Mouse (Mus musculus): ENCODE data around the gene Esam. TPM values are rescaled to one million over a fixed set of nuclear protein-coding genes. Genes with fewer than 3 reads are reported as not detected.

Gene Esam
- 149 and 152 TPM in 2 replicates for polyA plus RNA-seq (2014; fragmentation: Nextera tagmentation; extraction: Ambion mirVana)

- 11% methylated on average over 41 of the region's 41 CpGs for WGBS
- Histone ChIP-seq H3K36me3 (ENCODE audit: insufficient read depth) (peaks cover 13% of the 10 kb centered on the region), H3K9ac (peak within 1 kb of the TSS; percentile 53), H3K4me3 (ENCODE audit: low read depth, low read length) (peak within 1 kb of the TSS; percentile 39), H3K4me1 (ENCODE audit: insufficient read depth) (peaks cover 19% of the 10 kb centered on the region), H3K27ac (ENCODE audit: low read depth) (peak within 1 kb of the TSS; percentile 90), H3K4me2 (peak within 1 kb of the TSS; percentile 61), H3K27me3 (ENCODE audit: insufficient read depth, low read length) (peaks cover 27% of the 10 kb centered on the region), H3K9me3 (ENCODE audit: low read depth, low read length) (no peaks in the 10 kb centered on the region)
- DNase-seq: peak; percentile 70
- TF ChIP-seq CTCF (IDR thresholded peaks at IDR 0.05; ENCODE audit: low read depth): peak; percentile 10; the same call in 1 of the 2 replicates
- ATAC-seq (ENCODE audit: insufficient read depth): peak; percentile 8; the same call in 1 of the 2 replicates
Measured at GRCm38 (mm10) chr9:37527396-37528224, at the start of gene Esam. Gene Esam, plus strand, starts transcription at chr9:37528078.

- no peak overlapping the region for H3K4me2 ChIP-seq
- 58% methylated on average over 5 of the region's 5 CpGs for WGBS
Measured at GRCm38 (mm10) chr9:37485146-37485545, 42.7 kb upstream of the Esam start.

GRCm38 (mm10) chr9:37488041-37488440 is 39.8 kb upstream of the Esam start:
- Histone ChIP-seq H3K4me2 (peak overlapping the region; percentile 62), H3K9ac (peak overlapping the region; percentile 93), H3K9me3 (ENCODE audit: low read depth, low read length) (no peaks in the 10 kb centered on the region), H3K36me3 (ENCODE audit: insufficient read depth) (0 out of 2 replicates have a peak, but pooled peaks cover 3% of the 10 kb centered on the region), H3K27me3 (ENCODE audit: insufficient read depth, low read length) (no peaks in the 10 kb centered on the region), H3K4me1 (ENCODE audit: insufficient read depth) (no peaks in the 10 kb centered on the region), H3K4me3 (ENCODE audit: low read depth, low read length) (peak overlapping the region; percentile 99), H3K27ac (ENCODE audit: low read depth) (peak overlapping the region; percentile 99)
- 36% methylated on average over 4 of the region's 4 CpGs for WGBS
- DNase-seq: peak; percentile 6
- no peak for ATAC-seq (ENCODE audit: insufficient read depth)
- no peak for TF ChIP-seq CTCF (IDR thresholded peaks at IDR 0.05; ENCODE audit: low read depth)

More at GRCm38 (mm10) chr9:37485146-37485545, 42.7 kb upstream of the Esam start:
- TF ChIP-seq CTCF (IDR thresholded peaks at IDR 0.05; ENCODE audit: low read depth): no peak
- Histone ChIP-seq H3K4me1 (ENCODE audit: insufficient read depth) (no peaks in the 10 kb centered on the region), H3K36me3 (ENCODE audit: insufficient read depth) (no peaks in the 10 kb centered on the region), H3K9ac (no peak overlapping the region), H3K4me3 (ENCODE audit: low read depth, low read length) (no peak overlapping the region), H3K27ac (ENCODE audit: low read depth) (no peak overlapping the region), H3K27me3 (ENCODE audit: insufficient read depth, low read length) (no peaks in the 10 kb centered on the region), H3K9me3 (ENCODE audit: low read depth, low read length) (no peaks in the 10 kb centered on the region)
- DNase-seq (no peak), ATAC-seq (ENCODE audit: insufficient read depth) (no peak)

DNA sequence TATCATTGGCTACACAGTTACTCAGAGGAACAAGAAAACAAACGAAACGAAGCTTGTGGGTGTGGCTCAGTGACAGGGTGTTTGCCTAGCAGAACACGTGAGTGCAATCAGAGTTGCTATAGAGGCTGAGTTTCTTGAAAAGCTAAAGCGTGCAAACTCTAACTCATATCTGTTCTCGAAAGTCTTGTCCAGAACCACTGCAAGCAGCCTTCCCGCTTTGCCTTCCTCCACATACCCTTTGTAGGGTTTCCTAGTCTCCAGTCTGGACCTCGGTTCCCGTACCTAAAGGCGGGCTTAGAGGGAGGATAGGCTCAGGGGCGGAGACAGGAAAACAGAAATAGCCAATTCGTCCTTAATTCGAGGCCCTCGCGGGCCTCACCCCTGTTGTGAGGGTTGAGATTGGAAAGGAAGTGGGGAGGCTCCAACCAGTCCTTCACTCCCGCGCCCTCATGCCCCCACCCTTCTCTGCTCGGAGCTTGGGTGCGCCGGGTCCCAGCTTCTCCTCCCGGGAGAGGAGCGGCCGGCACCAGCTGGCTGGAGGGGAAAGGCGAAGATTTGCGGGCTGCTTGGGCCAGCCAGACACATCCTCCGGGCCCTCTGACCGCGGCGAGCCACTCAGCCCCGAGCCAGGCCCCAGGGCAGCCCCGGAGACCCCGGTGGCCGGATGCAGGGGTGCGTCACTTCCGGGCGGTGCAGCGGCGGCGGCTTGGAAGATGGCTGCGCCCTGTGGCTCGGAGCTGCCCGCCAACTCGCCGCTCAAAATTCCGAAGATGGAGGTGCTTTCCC is 39.1 kb upstream of the Esam start, which contains the start of gene Msantd2:
Gene Msantd2, plus strand, starts transcription at position 709 of the 786 bp plus-strand sequence.
- TF ChIP-seq CTCF (IDR thresholded peaks at IDR 0.05; ENCODE audit: low read depth): no peak
- Histone ChIP-seq H3K27ac (ENCODE audit: low read depth) (peak within 1 kb of the TSS; percentile 99), H3K4me3 (ENCODE audit: low read depth, low read length) (peak within 1 kb of the TSS; percentile 99), H3K9ac (peak within 1 kb of the TSS; percentile 93), H3K36me3 (ENCODE audit: insufficient read depth) (0 out of 2 replicates have a peak, but pooled peaks cover 3% of the 10 kb centered on the region), H3K4me1 (ENCODE audit: insufficient read depth) (no peaks in the 10 kb centered on the region), H3K4me2 (peak within 1 kb of the TSS; percentile 62), H3K27me3 (ENCODE audit: insufficient read depth, low read length) (no peaks in the 10 kb centered on the region), H3K9me3 (ENCODE audit: low read depth, low read length) (no peaks in the 10 kb centered on the region)
- under 1% methylated on average over 37 of the region's 44 CpGs for WGBS
- DNase-seq (peak; percentile 93), ATAC-seq (ENCODE audit: insufficient read depth) (peak; percentile 97)

DNA sequence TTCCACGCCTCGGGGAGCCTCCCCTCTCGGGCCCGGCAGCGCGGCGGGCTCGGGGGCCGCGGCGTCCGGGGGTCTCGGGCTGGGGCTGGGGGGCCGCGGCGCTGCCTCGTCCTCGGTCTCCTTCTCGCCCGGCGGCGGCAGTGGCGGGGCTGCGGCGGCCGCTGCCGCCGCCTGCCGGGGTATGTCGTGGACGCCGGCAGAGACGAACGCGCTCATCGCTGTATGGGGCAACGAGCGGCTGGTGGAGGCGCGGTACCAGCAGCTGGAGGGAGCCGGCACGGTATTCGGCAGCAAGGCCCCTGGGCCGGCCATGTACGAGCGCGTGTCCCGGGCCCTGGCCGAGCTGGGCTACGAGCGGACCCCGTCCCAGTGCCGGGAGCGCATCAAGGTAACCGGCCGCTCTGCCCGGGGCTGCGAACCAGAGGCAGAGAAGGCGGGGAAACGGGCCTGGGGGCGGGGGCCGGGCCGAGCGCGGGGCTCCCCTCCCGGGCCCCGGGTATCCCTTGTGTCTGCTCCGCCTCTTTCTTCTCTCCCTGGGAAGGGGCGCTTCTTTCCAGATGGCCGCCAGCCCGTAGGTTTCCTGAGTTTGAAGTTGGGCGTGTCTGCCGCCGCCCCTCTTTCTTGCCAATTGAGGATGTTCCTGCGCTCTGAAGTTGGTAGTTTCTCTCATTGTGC is 38.3 kb upstream of the Esam start:
- peak; percentile 79 for ATAC-seq (ENCODE audit: insufficient read depth)
- peak overlapping the region; percentile 99 for H3K27ac ChIP-seq (ENCODE audit: low read depth)
- peak overlapping the region; percentile 93 for H3K9ac ChIP-seq
- H3K4me1 ChIP-seq (ENCODE audit: insufficient read depth): no peaks in the 10 kb centered on the region
- H3K9me3 ChIP-seq (ENCODE audit: low read depth, low read length): no peaks in the 10 kb centered on the region
- H3K4me3 ChIP-seq (ENCODE audit: low read depth, low read length): peak overlapping the region; percentile 99
- H3K36me3 ChIP-seq (ENCODE audit: insufficient read depth): 0 out of 2 replicates have a peak, but pooled peaks cover 3% of the 10 kb centered on the region
- H3K4me2 ChIP-seq: peak overlapping the region; percentile 62
- WGBS: 0% methylated on average over 59 of the region's 75 CpGs
- DNase-seq: peak; percentile 86
- no peaks in the 10 kb centered on the region for H3K27me3 ChIP-seq (ENCODE audit: insufficient read depth, low read length)
- no peak for TF ChIP-seq CTCF (IDR thresholded peaks at IDR 0.05; ENCODE audit: low read depth)

DNA sequence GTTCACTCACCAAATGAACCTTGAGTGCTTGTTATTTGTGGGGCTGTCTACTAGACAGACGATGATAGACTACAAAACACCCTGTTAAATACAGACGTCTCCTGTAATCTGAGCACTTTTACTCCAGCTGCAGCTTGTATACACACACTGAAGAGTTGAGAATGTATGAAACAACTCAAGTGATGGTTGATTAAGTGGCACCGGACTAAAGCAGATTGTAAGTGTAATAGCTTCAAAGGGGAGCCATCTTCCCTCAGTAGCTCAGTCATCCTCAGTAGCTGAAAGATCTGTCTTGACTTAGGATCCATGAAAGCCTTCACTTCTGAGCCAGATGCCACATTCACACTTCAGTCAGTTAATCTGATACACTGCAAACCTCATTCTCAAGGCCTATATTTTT is 32.1 kb upstream of the Esam start:
- WGBS: 20% methylated on average over 3 of the region's 3 CpGs
- DNase-seq (peak; percentile 96), ATAC-seq (ENCODE audit: insufficient read depth) (peak; percentile 96)
- Histone ChIP-seq H3K9ac (no peak overlapping the region), H3K4me3 (ENCODE audit: low read depth, low read length) (no peak overlapping the region), H3K9me3 (ENCODE audit: low read depth, low read length) (no peaks in the 10 kb centered on the region), H3K4me1 (ENCODE audit: insufficient read depth) (peaks cover 4% of the 10 kb centered on the region; the same call in 1 of the 2 replicates), H3K27ac (ENCODE audit: low read depth) (0 out of 2 replicates have a peak overlapping the region, but pooled peaks have one; percentile 65), H3K4me2 (no peak overlapping the region), H3K36me3 (ENCODE audit: insufficient read depth) (peaks cover 10% of the 10 kb centered on the region; the same call in 1 of the 2 replicates), H3K27me3 (ENCODE audit: insufficient read depth, low read length) (no peaks in the 10 kb centered on the region)
- no peak for TF ChIP-seq CTCF (IDR thresholded peaks at IDR 0.05; ENCODE audit: low read depth)
